12 mouse cellular contexts compared by ENCODE assay signal in the genomic region with DNA sequence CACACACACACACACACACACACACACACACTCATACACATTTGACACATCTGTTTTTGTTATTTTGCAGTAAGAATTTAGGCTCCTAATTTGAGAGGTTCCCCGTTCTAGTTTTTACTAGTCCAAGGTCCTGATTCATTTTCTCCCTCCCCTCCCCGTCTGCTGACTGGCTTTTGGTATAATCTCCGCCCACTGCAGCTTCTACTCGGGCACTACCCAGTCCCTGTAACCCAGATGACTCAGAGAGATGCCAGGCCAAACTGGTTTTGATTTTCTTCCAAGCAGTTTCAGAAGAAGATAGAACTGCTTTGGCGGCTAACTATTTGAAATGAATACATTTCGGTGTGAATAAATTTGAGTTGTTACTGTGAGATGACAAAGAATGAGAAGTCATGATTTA.
DNase-seq lines count a peak whose midpoint lies in the region; ATAC-seq lines count a peak whose summit lies in the region.
"Had no signal": no experiment of that assay in that cellular context is flagged by ENCODE, and none has a peak within 500 bp of the region (broad histone marks: within the 10 kb centered on the region; RNA-seq: fewer than 3 reads in every experiment).

No protein-coding gene starts in this region.

- no peak overlapping the region for H3K4me2 ChIP-seq in hindbrain, embryonic 13.5 days

- H3K36me3 ChIP-seq in hindbrain, embryonic 13.5 days, result no peaks in the 10 kb centered on the region

- no peak overlapping the region for H3K9ac ChIP-seq in hindbrain, embryonic 13.5 days

- no peak for ATAC-seq in hindbrain, embryonic 13.5 days (ENCODE audit: low FRiP score)
- ATAC-seq: activated CD4-positive, CD25-positive, alpha-beta regulatory T cell, adult 4 months; inflammation-experienced regulatory T-cells, adult 6 months had no signal

- H3K27me3 ChIP-seq in hindbrain, embryonic 13.5 days, result no peaks in the 10 kb centered on the region

- peak; percentile 63 to 83 for DNase-seq in adrenal gland, adult (ENCODE audit: inconsistent age in 2 of 2, low spot score in 1 of 2)
- no peak for DNase-seq in adrenal gland, postnatal 4 days (ENCODE audit: low spot score in 2 of 2)
- peak; percentile 40 for DNase-seq in ovary, adult 18-20 months (ENCODE audit: low spot score)
- no peak for DNase-seq in ovary, postnatal 10 days (ENCODE audit: low spot score)
- DNase-seq in cerebellum, adult 9-10 months, result peak; percentile 82
- peak; percentile 18 for DNase-seq in skeletal muscle tissue, adult 2 months (ENCODE audit: low read depth, low spot score)
- DNase-seq in natural killer cell, adult 2 months (ENCODE audit: low spot score in 2 of 2), result no peak
- DNase-seq: B cell, adult 2 months had no signal

- 0 out of 2 replicates have a peak, but pooled peaks cover 4% of the 10 kb centered on the region for H3K4me1 ChIP-seq in hindbrain, embryonic 13.5 days (replicated peaks)

- H3K4me3 ChIP-seq in hindbrain, embryonic 13.5 days, result no peak overlapping the region

- H3K27ac ChIP-seq in hindbrain, embryonic 13.5 days, result no peak overlapping the region
- H3K27ac ChIP-seq: macrophage had no signal

- no peaks in the 10 kb centered on the region for H3K9me3 ChIP-seq in hindbrain, embryonic 13.5 days

- 64% methylated on average over 6 of the region's 6 CpGs for WGBS in hindbrain, embryonic 13.5 days

Comparison
In these comparisons a context has a peak if more than half of its experiments do, and no peak if none do; other contexts are left out.
1. DNase-seq: peak in adrenal gland, adult (2 of 2), ovary, adult 18-20 months (single experiment), cerebellum, adult 9-10 months (single experiment) and skeletal muscle tissue, adult 2 months (single experiment); none in adrenal gland, postnatal 4 days (0 of 2), ovary, postnatal 10 days (single experiment) and natural killer cell, adult 2 months (0 of 2).